Mouse (Mus musculus) hindbrain, embryonic 13.5 days (tissue): ENCODE measurements around the gene Zfp825. TPM values are rescaled to one million over a fixed set of nuclear protein-coding genes. Genes with fewer than 3 reads are reported as not detected.
"Not testable (repeated sequence)": the region's sequence is repeated elsewhere in the genome, so short reads cannot be mapped to it uniquely, and the experiment has no call there.

Source experiments
- ATAC-seq: fragments of 200-750 bp; cut with Nextera tagmentation; 2 replicates; pipeline ENCODE4 v1.8.0; 2017; ENCODE audit warnings: moderate TSS enrichment; ENCODE audit not compliant: low FRiP score
- H3K27ac ChIP-seq: fragments of 300-500 bp; sonication (generic); 2 replicates; pipeline ENCODE4 v1.5.1; 2015; ENCODE audit warnings: inconsistent platforms, mild to moderate bottlenecking, moderate library complexity
- H3K27me3 ChIP-seq: fragments of 300-500 bp; sonication (generic); 2 replicates; pipeline ENCODE4 v1.6.1; 2015; ENCODE audit warnings: mild to moderate bottlenecking, inconsistent platforms
- H3K36me3 ChIP-seq: fragments of 300-500 bp; sonication (generic); 2 replicates; pipeline ENCODE4 v1.6.1; 2015; ENCODE audit warnings: mild to moderate bottlenecking, inconsistent platforms
- H3K4me1 ChIP-seq: fragments of 300-500 bp; sonication (generic); replicated peaks from 2 replicates; pipeline ENCODE4 v1.6.1; 2015; ENCODE audit warnings: inconsistent platforms
- H3K4me2 ChIP-seq: fragments of 300-500 bp; sonication (generic); 2 replicates; pipeline ENCODE4 v1.6.1; 2015; ENCODE audit warnings: inconsistent platforms, mild to moderate bottlenecking, moderate library complexity
- H3K4me3 ChIP-seq: fragments of 300-500 bp; sonication (generic); 2 replicates; pipeline ENCODE4 v1.5.1; 2015; ENCODE audit warnings: mild to moderate bottlenecking, inconsistent platforms
- H3K9ac ChIP-seq: fragments of 300-500 bp; sonication (generic); 2 replicates; pipeline ENCODE4 v1.6.1; 2015; ENCODE audit warnings: mild to moderate bottlenecking, inconsistent platforms
- H3K9me3 ChIP-seq: fragments of 300-500 bp; sonication (generic); 2 replicates; pipeline ENCODE4 v1.6.1; 2016; ENCODE audit warnings: inconsistent platforms
- WGBS: fragments of 180-500 bp; shearing (Covaris S2); methylation state at CpG from one replicate; pipeline ENCODE4 v1.1.7; 2015; 5-methylcytosine and 5-hydroxymethylcytosine counted together
- polyA plus RNA-seq: library from polyadenylated mRNA; unstranded; fragments of >200 nt; fragmentation: Nextera tagmentation; extraction: Ambion mirVana; gene quantifications from 2 replicates; pipeline ENCODE4 v1.2.1, GENCODE M21; 2015

Gene Zfp825
- polyA plus RNA-seq = 17.3 and 17.8 TPM in 2 replicates

- 1% methylated on average over 23 of the region's 23 CpGs for whole genome bisulfite sequencing
- H3K4me2 ChIP-seq = peak within 1 kb of the TSS; percentile 87
- H3K4me1 ChIP-seq = peaks cover 13% of the 10 kb centered on the region
- H3K27ac ChIP-seq = peak within 1 kb of the TSS; percentile 87
- H3K9ac ChIP-seq = peak within 1 kb of the TSS; percentile 84
- no peaks in the 10 kb centered on the region for H3K36me3 ChIP-seq
- H3K9me3 ChIP-seq = no peaks in the 10 kb centered on the region
- ATAC-seq = peak; percentile 99
- no peaks in the 10 kb centered on the region for H3K27me3 ChIP-seq
- H3K4me3 ChIP-seq = peak within 1 kb of the TSS; percentile 61
Observed at GRCm38 (mm10) chr13:74493911-74494679, at the start of gene Zfp825. Gene Zfp825, minus strand, starts transcription at chr13:74493992.

GRCm38 (mm10) chr13:74535418-74535817 lies 41.6 kb upstream of the Zfp825 start:
- H3K27me3 ChIP-seq, H3K4me3 ChIP-seq, H3K36me3 ChIP-seq, ATAC-seq, H3K4me1 ChIP-seq, H3K9ac ChIP-seq, H3K4me2 ChIP-seq, H3K27ac ChIP-seq, H3K9me3 ChIP-seq: not testable (repeated sequence)
- 95% methylated on average over 3 of the region's 3 CpGs for WGBS

- H3K9ac ChIP-seq, H3K27me3 ChIP-seq, H3K9me3 ChIP-seq, H3K4me2 ChIP-seq, H3K27ac ChIP-seq, H3K4me3 ChIP-seq, H3K4me1 ChIP-seq, H3K36me3 ChIP-seq: not testable (repeated sequence)
- peak; percentile 74 for ATAC-seq
- 23% methylated on average over 3 of the region's 3 CpGs for WGBS
Observed at GRCm38 (mm10) chr13:74534864-74535263, 41.1 kb upstream of the Zfp825 start.

GRCm38 (mm10) chr13:74534096-74534495 lies 40.3 kb upstream of the Zfp825 start:
- Histone ChIP-seq H3K4me2 (no peak overlapping the region), H3K4me1 (no peaks in the 10 kb centered on the region), H3K9me3 (no peaks in the 10 kb centered on the region), H3K27ac (no peak overlapping the region), H3K36me3 (no peaks in the 10 kb centered on the region), H3K9ac (no peak overlapping the region), H3K27me3 (no peaks in the 10 kb centered on the region), H3K4me3 (no peak overlapping the region)
- 93% methylated on average over 15 of the region's 15 CpGs for WGBS
- no peak for ATAC-seq

- not testable (repeated sequence) for H3K27me3 ChIP-seq, H3K9ac ChIP-seq, H3K27ac ChIP-seq, ATAC-seq, H3K4me1 ChIP-seq, H3K9me3 ChIP-seq, H3K36me3 ChIP-seq, H3K4me2 ChIP-seq, H3K4me3 ChIP-seq
- WGBS = 10% methylated on average over 1 of the region's 1 CpGs
Observed at GRCm38 (mm10) chr13:74531251-74531650, 37.5 kb upstream of the Zfp825 start.

- peak; percentile 74 for ATAC-seq
- H3K4me3 ChIP-seq, H3K4me1 ChIP-seq, H3K9ac ChIP-seq, H3K4me2 ChIP-seq, H3K36me3 ChIP-seq, H3K9me3 ChIP-seq, H3K27ac ChIP-seq, H3K27me3 ChIP-seq: not testable (repeated sequence)
- 13% methylated on average over 1 of the region's 1 CpGs for WGBS
Observed at GRCm38 (mm10) chr13:74529372-74529715, 35.6 kb upstream of the Zfp825 start.

- peak; percentile 71 for ATAC-seq
- H3K4me3 ChIP-seq, H3K27ac ChIP-seq, H3K9ac ChIP-seq, H3K9me3 ChIP-seq, H3K4me2 ChIP-seq, H3K4me1 ChIP-seq, H3K27me3 ChIP-seq, H3K36me3 ChIP-seq: not testable (repeated sequence)
Observed at GRCm38 (mm10) chr13:74528519-74529371, 35.0 kb upstream of the Zfp825 start.

GRCm38 (mm10) chr13:74522481-74523237 lies 28.9 kb upstream of the Zfp825 start:
- peak overlapping the region; percentile 71 for H3K9ac ChIP-seq
- peak; percentile 98 for ATAC-seq
- peak overlapping the region; percentile 75 for H3K4me2 ChIP-seq
- H3K27me3 ChIP-seq = no peaks in the 10 kb centered on the region
- H3K27ac ChIP-seq = peak overlapping the region; percentile 66
- no peaks in the 10 kb centered on the region for H3K36me3 ChIP-seq
- H3K9me3 ChIP-seq = no peaks in the 10 kb centered on the region
- 0 out of 2 replicates have a peak, but pooled peaks cover 3% of the 10 kb centered on the region for H3K4me1 ChIP-seq
- 5% methylated on average over 15 of the region's 15 CpGs for WGBS
- H3K4me3 ChIP-seq = peak overlapping the region; percentile 51

GRCm38 (mm10) chr13:74522141-74522480 lies 28.3 kb upstream of the Zfp825 start:
- not testable (repeated sequence) for H3K4me1 ChIP-seq, H3K27ac ChIP-seq, H3K36me3 ChIP-seq, H3K9me3 ChIP-seq, H3K27me3 ChIP-seq, ATAC-seq
- Histone ChIP-seq H3K4me3 (peak overlapping the region; percentile 51), H3K9ac (peak overlapping the region; percentile 71; the same call in 1 of the 2 replicates), H3K4me2 (peak overlapping the region; percentile 75)
- WGBS = 3% methylated on average over 3 of the region's 3 CpGs

- not testable (repeated sequence) for H3K27me3 ChIP-seq, ATAC-seq, H3K9ac ChIP-seq, H3K36me3 ChIP-seq, H3K4me3 ChIP-seq, H3K4me2 ChIP-seq, H3K9me3 ChIP-seq, H3K4me1 ChIP-seq, H3K27ac ChIP-seq
- 85% methylated on average over 6 of the region's 6 CpGs for WGBS
Observed at GRCm38 (mm10) chr13:74507981-74508380, 14.2 kb upstream of the Zfp825 start.

- not testable (repeated sequence) for H3K4me2 ChIP-seq, H3K27me3 ChIP-seq, H3K27ac ChIP-seq, ATAC-seq, H3K4me1 ChIP-seq, H3K9ac ChIP-seq, H3K4me3 ChIP-seq, H3K9me3 ChIP-seq, H3K36me3 ChIP-seq
- WGBS = 84% methylated on average over 1 of the region's 1 CpGs
Observed at GRCm38 (mm10) chr13:74502851-74503250, 9.1 kb upstream of the Zfp825 start.

GRCm38 (mm10) chr13:74499696-74500095 lies 5.9 kb upstream of the Zfp825 start:
- not testable (repeated sequence) for H3K4me3 ChIP-seq, H3K4me2 ChIP-seq, H3K4me1 ChIP-seq, H3K36me3 ChIP-seq, H3K27ac ChIP-seq, ATAC-seq, H3K9me3 ChIP-seq, H3K27me3 ChIP-seq, H3K9ac ChIP-seq
- WGBS = 29% methylated on average over 1 of the region's 1 CpGs
